Mouse (Mus musculus) lung, postnatal 0 days (tissue): ENCODE results near the gene Fbxw4. TPM values are rescaled to one million over a fixed set of nuclear protein-coding genes. Genes with fewer than 3 reads are reported as not detected.

Experiments used
- ATAC-seq: fragments of 200-750 bp; cut with Nextera tagmentation; 2 replicates; pipeline ENCODE4 v1.8.0; 2017; ENCODE audit warnings: moderate library complexity
- DNase-seq: peaks from one replicate; pipeline ENCODE4 v3.0.0-alpha.2; 2016; ENCODE audit warnings: low spot score
- H3K27ac ChIP-seq: fragments of 300-500 bp; sonication (generic); 2 replicates; pipeline ENCODE4 v1.5.1; 2014; ENCODE audit warnings: antibody characterized with exemption, mild to moderate bottlenecking, low read length, mixed read lengths
- H3K27me3 ChIP-seq: fragments of 300-500 bp; sonication (generic); replicated peaks from 2 replicates; pipeline ENCODE4 v1.6.1; 2014; ENCODE audit warnings: low read length, mixed read lengths; ENCODE audit not compliant: insufficient read depth
- H3K36me3 ChIP-seq: fragments of 300-500 bp; sonication (generic); 2 replicates; pipeline ENCODE4 v1.6.1; 2014; ENCODE audit warnings: low read length, mixed read lengths; ENCODE audit not compliant: insufficient read depth
- H3K4me1 ChIP-seq: fragments of 300-500 bp; sonication (generic); 2 replicates; pipeline ENCODE4 v1.6.1; 2014; ENCODE audit warnings: antibody characterized with exemption, low read depth, low read length, mixed read lengths; ENCODE audit not compliant: insufficient read depth
- H3K4me2 ChIP-seq: fragments of 300-500 bp; sonication (generic); replicated peaks from 2 replicates; pipeline ENCODE4 v1.6.1; 2014; ENCODE audit warnings: low read depth, mild to moderate bottlenecking, low read length, moderate library complexity, mixed read lengths
- H3K4me3 ChIP-seq: fragments of 300-500 bp; sonication (generic); 2 replicates; pipeline ENCODE4 v1.5.1; 2014; ENCODE audit warnings: low read depth, low read length
- H3K9ac ChIP-seq: fragments of 300-500 bp; sonication (generic); replicated peaks from 2 replicates; pipeline ENCODE4 v1.6.1; 2014; ENCODE audit warnings: low read depth, mild to moderate bottlenecking
- H3K9me3 ChIP-seq: fragments of 300-500 bp; sonication (generic); 2 replicates; pipeline ENCODE4 v1.6.1; 2016; ENCODE audit warnings: low read length, mixed read lengths
- CTCF ChIP-seq: IDR thresholded peaks from 2 replicates; pipeline ENCODE4 v1.5.1; 2016; ENCODE audit warnings: antibody characterized with exemption, mild to moderate bottlenecking
- EP300 ChIP-seq: IDR thresholded peaks from 2 replicates; pipeline ENCODE4 v1.6.1; 2016; ENCODE audit warnings: antibody characterized with exemption, mild to moderate bottlenecking, control low read depth
- WGBS: fragments of 180-500 bp; shearing (Covaris S2); extraction: QIAGEN DNeasy Blood & Tissue Kit; methylation state at CpG from one replicate; pipeline ENCODE4 v1.1.7; 2014; 5-methylcytosine and 5-hydroxymethylcytosine counted together
- polyA plus RNA-seq: library from polyadenylated mRNA; unstranded; fragments of >200 nt; fragmentation: Nextera tagmentation; extraction: Ambion mirVana; gene quantifications from 2 replicates; pipeline ENCODE4 v1.2.1, GENCODE M21; 2015

Gene Fbxw4
- polyA plus RNA-seq, 1 experiment from 2014 or later: 2.9 TPM

- Histone ChIP-seq H3K4me3 (no peak overlapping the region), H3K27ac (no peak overlapping the region), H3K27me3 (no peaks in the 10 kb centered on the region), H3K4me1 (peaks cover 4% of the 10 kb centered on the region; the same call in 1 of the 2 replicates), H3K36me3 (no peaks in the 10 kb centered on the region), H3K9me3 (no peaks in the 10 kb centered on the region), H3K4me2 (no peak overlapping the region), H3K9ac (no peak overlapping the region)
- WGBS: 93% methylated on average over 6 of the region's 6 CpGs
- ATAC-seq (no peak), DNase-seq (no peak)
- TF ChIP-seq EP300 (no peak), CTCF (no peak)
Observed at GRCm38 (mm10) chr19:45589761-45590160, 70.4 kb downstream of the Fbxw4 start.

- H3K4me3 ChIP-seq: no peak overlapping the region
- no peaks in the 10 kb centered on the region for H3K9me3 ChIP-seq
- no peak for DNase-seq
- TF ChIP-seq CTCF (no peak), EP300 (no peak)
- no peaks in the 10 kb centered on the region for H3K36me3 ChIP-seq
- H3K4me1 ChIP-seq: peaks cover 4% of the 10 kb centered on the region; the same call in 1 of the 2 replicates
- ATAC-seq: no peak
- no peaks in the 10 kb centered on the region for H3K27me3 ChIP-seq
- H3K27ac ChIP-seq: no peak overlapping the region
- WGBS: 90% methylated on average over 6 of the region's 6 CpGs
- no peak overlapping the region for H3K4me2 ChIP-seq
- no peak overlapping the region for H3K9ac ChIP-seq
Observed at GRCm38 (mm10) chr19:45587509-45588292, 72.4 kb downstream of the Fbxw4 start.

GRCm38 (mm10) chr19:45586850-45587249 is 73.3 kb downstream of the Fbxw4 start:
- Histone ChIP-seq H3K9ac (no peak overlapping the region), H3K9me3 (no peaks in the 10 kb centered on the region), H3K4me3 (no peak overlapping the region), H3K4me1 (peaks cover under 1% of the 10 kb centered on the region; the same call in 1 of the 2 replicates), H3K36me3 (no peaks in the 10 kb centered on the region), H3K27ac (no peak overlapping the region), H3K27me3 (no peaks in the 10 kb centered on the region), H3K4me2 (no peak overlapping the region)
- TF ChIP-seq EP300: no peak
- no peak for TF ChIP-seq CTCF
- DNase-seq (no peak), ATAC-seq (no peak)
- WGBS: 76% methylated on average over 3 of the region's 3 CpGs

GRCm38 (mm10) chr19:45584856-45585620 is 75.1 kb downstream of the Fbxw4 start:
- ATAC-seq: no peak
- 0 out of 2 replicates have a peak, but pooled peaks cover 4% of the 10 kb centered on the region for H3K36me3 ChIP-seq

GRCm38 (mm10) chr19:45583136-45583535 is 77.0 kb downstream of the Fbxw4 start:
- Histone ChIP-seq H3K9ac (no peak overlapping the region), H3K36me3 (peaks cover 16% of the 10 kb centered on the region; the same call in 1 of the 2 replicates), H3K4me1 (no peaks in the 10 kb centered on the region), H3K4me2 (no peak overlapping the region), H3K27me3 (no peaks in the 10 kb centered on the region), H3K9me3 (no peaks in the 10 kb centered on the region), H3K4me3 (no peak overlapping the region), H3K27ac (no peak overlapping the region)
- 87% methylated on average over 6 of the region's 6 CpGs for WGBS
- ATAC-seq: no peak
- DNase-seq: no peak
- TF ChIP-seq CTCF (no peak), EP300 (no peak)

More at GRCm38 (mm10) chr19:45584856-45585620, 75.1 kb downstream of the Fbxw4 start:
- 57% methylated on average over 9 of the region's 9 CpGs for WGBS
- no peak overlapping the region for H3K9ac ChIP-seq
- no peaks in the 10 kb centered on the region for H3K9me3 ChIP-seq
- H3K4me3 ChIP-seq: no peak overlapping the region
- TF ChIP-seq CTCF: no peak
- no peak for TF ChIP-seq EP300
- no peak overlapping the region for H3K4me2 ChIP-seq
- H3K27me3 ChIP-seq: no peaks in the 10 kb centered on the region
- H3K27ac ChIP-seq: no peak overlapping the region
- DNase-seq: no peak
- H3K4me1 ChIP-seq: no peaks in the 10 kb centered on the region

- Histone ChIP-seq H3K4me3 (no peak overlapping the region), H3K9ac (no peak overlapping the region)
Observed at GRCm38 (mm10) chr19:45582161-45582560, 78.0 kb downstream of the Fbxw4 start.

More at GRCm38 (mm10) chr19:45582161-45582560, 78.0 kb downstream of the Fbxw4 start:
- ATAC-seq (no peak), DNase-seq (no peak)
- 28% methylated on average over 8 of the region's 8 CpGs for WGBS
- TF ChIP-seq CTCF (no peak), EP300 (no peak)
- H3K4me1 ChIP-seq: no peaks in the 10 kb centered on the region
- no peak overlapping the region for H3K4me2 ChIP-seq
- peaks cover 22% of the 10 kb centered on the region; the same call in 1 of the 2 replicates for H3K36me3 ChIP-seq
- H3K27ac ChIP-seq: no peak overlapping the region
- H3K9me3 ChIP-seq: no peaks in the 10 kb centered on the region
- no peaks in the 10 kb centered on the region for H3K27me3 ChIP-seq
